Mouse (Mus musculus): ENCODE results near the gene Catsperd.
A peak's percentile ranks its signal among the peaks of the same experiment; 100 is the strongest.

Gene Catsperd

GRCm38 (mm10) chr17:56667591-56667990, 39.6 kb downstream of the Catsperd start:
- no peak for DNase-seq

- peak; percentile 59 to 64 for DNase-seq
Measured at GRCm38 (mm10) chr17:56668384-56669144, 40.6 kb downstream of the Catsperd start.

GRCm38 (mm10) chr17:56669766-56670165, 41.8 kb downstream of the Catsperd start:
- no peak for DNase-seq

- peak; percentile 99 to 100 for DNase-seq
Measured at GRCm38 (mm10) chr17:56672941-56673646, 45.2 kb downstream of the Catsperd start, which contains the start of gene Ranbp3. TSS of gene Ranbp3 (plus strand) at chr17:56673294.

GRCm38 (mm10) chr17:56673647-56674416, 45.9 kb downstream of the Catsperd start:
- peak in 1 of 2 experiments; percentile 54 for DNase-seq

- no peak for DNase-seq
Measured at GRCm38 (mm10) chr17:56681791-56682190, 53.8 kb downstream of the Catsperd start.

- no peak for DNase-seq
Measured at GRCm38 (mm10) chr17:56682880-56683279, 54.9 kb downstream of the Catsperd start.

GRCm38 (mm10) chr17:56683546-56684140, 55.7 kb downstream of the Catsperd start:
- peak; percentile 19 to 46 for DNase-seq

GRCm38 (mm10) chr17:56684649-56685048, 56.7 kb downstream of the Catsperd start:
- no peak for DNase-seq

GRCm38 (mm10) chr17:56686801-56687200, 58.9 kb downstream of the Catsperd start:
- no peak for DNase-seq

- DNase-seq: no peak
Measured at GRCm38 (mm10) chr17:56688045-56688444, 60.1 kb downstream of the Catsperd start.

- no peak for DNase-seq
Measured at GRCm38 (mm10) chr17:56688689-56689088, 60.7 kb downstream of the Catsperd start.

- no peak for DNase-seq
Measured at GRCm38 (mm10) chr17:56693395-56693794, 65.5 kb downstream of the Catsperd start.

- no peak for DNase-seq
Measured at GRCm38 (mm10) chr17:56693851-56694310, 65.9 kb downstream of the Catsperd start.

GRCm38 (mm10) chr17:56700451-56700850, 72.5 kb downstream of the Catsperd start:
- no peak for DNase-seq

GRCm38 (mm10) chr17:56703038-56703437, 75.1 kb downstream of the Catsperd start:
- DNase-seq: no peak

GRCm38 (mm10) chr17:56706515-56706914, 78.6 kb downstream of the Catsperd start:
- DNase-seq: no peak

GRCm38 (mm10) chr17:56708692-56709091, 80.7 kb downstream of the Catsperd start:
- no peak for DNase-seq

- no peak for DNase-seq
Measured at GRCm38 (mm10) chr17:56709708-56710107, 81.8 kb downstream of the Catsperd start.
